Mouse (Mus musculus) hindbrain, embryonic 12.5 days (tissue): ENCODE measurements around the gene Ric8b. TPM values are rescaled to one million over a fixed set of nuclear protein-coding genes. Genes with fewer than 3 reads are reported as not detected.

Source experiments
- ATAC-seq: fragments of 200-750 bp; cut with Nextera tagmentation; 2 replicates; pipeline ENCODE4 v1.8.0; 2017; ENCODE audit warnings: moderate TSS enrichment; ENCODE audit not compliant: low FRiP score
- H3K27ac ChIP-seq: fragments of 300-500 bp; sonication (generic); 2 replicates; pipeline ENCODE4 v1.5.1; 2016; ENCODE audit warnings: mild to moderate bottlenecking
- H3K27me3 ChIP-seq: fragments of 300-500 bp; sonication (generic); 2 replicates; pipeline ENCODE4 v1.6.1; 2016; ENCODE audit warnings: mild to moderate bottlenecking
- H3K36me3 ChIP-seq: fragments of 300-500 bp; sonication (generic); 2 replicates; pipeline ENCODE4 v1.6.1; 2016; ENCODE audit warnings: mild to moderate bottlenecking
- H3K4me1 ChIP-seq: fragments of 300-500 bp; sonication (generic); 2 replicates; pipeline ENCODE4 v1.6.1; 2016
- H3K4me2 ChIP-seq: fragments of 300-500 bp; sonication (generic); replicated peaks from 2 replicates; pipeline ENCODE4 v1.6.1; 2016; ENCODE audit warnings: mild to moderate bottlenecking
- H3K4me3 ChIP-seq: fragments of 300-500 bp; sonication (generic); 2 replicates; pipeline ENCODE4 v1.5.1; 2016; ENCODE audit warnings: mild to moderate bottlenecking
- H3K9ac ChIP-seq: fragments of 300-500 bp; sonication (generic); 2 replicates; pipeline ENCODE4 v1.6.1; 2016; ENCODE audit warnings: mild to moderate bottlenecking, moderate library complexity
- H3K9me3 ChIP-seq: fragments of 300-500 bp; sonication (generic); replicated peaks from 2 replicates; pipeline ENCODE4 v1.6.1; 2016; ENCODE audit warnings: mild to moderate bottlenecking
- WGBS: fragments of 180-500 bp; shearing (Covaris S2); methylation state at CpG from one replicate; pipeline ENCODE4 v1.1.7; 2016; 5-methylcytosine and 5-hydroxymethylcytosine counted together
- polyA plus RNA-seq: library from polyadenylated mRNA; unstranded; fragments of >200 nt; fragmentation: Nextera tagmentation; extraction: Ambion mirVana; gene quantifications from 2 replicates; pipeline ENCODE4 v1.2.1, GENCODE M21; 2016

Gene Ric8b
- polyA plus RNA-seq, 1 experiment from 2014 or later = 42.4 TPM

DNA sequence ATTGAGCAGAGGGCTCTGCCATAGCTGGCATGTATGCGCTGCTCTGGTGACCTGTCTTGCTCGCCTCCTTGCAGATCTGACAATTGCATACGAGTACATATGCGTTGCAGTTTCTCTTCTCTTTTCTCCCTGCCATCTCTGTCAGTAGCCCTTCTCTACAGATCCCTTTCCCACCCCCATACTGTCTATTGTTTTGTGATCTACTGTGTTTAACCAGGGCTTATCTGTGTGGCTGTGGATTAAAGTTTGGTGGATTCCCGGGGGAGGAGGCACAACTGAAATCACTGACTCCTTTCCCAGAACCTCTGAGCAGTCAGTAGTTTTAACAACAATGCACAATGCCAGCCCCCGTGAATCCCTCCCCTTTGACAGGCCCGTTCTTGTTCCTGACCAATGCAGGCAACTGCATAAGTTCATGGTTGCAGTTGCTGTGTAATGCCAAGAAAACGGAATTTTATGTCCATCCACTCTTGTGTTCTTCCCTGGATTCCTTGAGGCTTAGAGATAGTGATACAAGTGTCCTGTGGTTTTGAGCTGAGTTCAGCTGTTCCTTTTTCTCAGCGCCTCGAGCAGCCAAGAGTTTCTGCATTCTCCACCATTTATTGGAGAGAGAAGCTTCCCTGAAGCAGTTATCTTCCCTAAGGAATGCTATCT, 80.3 kb downstream of the Ric8b start:
- H3K27ac ChIP-seq = no peak overlapping the region
- H3K4me3 ChIP-seq = no peak overlapping the region
- no peaks in the 10 kb centered on the region for H3K9me3 ChIP-seq
- ATAC-seq = no peak
- no peak overlapping the region for H3K9ac ChIP-seq
- H3K4me2 ChIP-seq = no peak overlapping the region
- WGBS = 70% methylated on average over 10 of the region's 10 CpGs
- H3K4me1 ChIP-seq = peaks cover 3% of the 10 kb centered on the region; the same call in 1 of the 2 replicates
- H3K27me3 ChIP-seq = no peaks in the 10 kb centered on the region
- peaks cover 7% of the 10 kb centered on the region for H3K36me3 ChIP-seq

DNA sequence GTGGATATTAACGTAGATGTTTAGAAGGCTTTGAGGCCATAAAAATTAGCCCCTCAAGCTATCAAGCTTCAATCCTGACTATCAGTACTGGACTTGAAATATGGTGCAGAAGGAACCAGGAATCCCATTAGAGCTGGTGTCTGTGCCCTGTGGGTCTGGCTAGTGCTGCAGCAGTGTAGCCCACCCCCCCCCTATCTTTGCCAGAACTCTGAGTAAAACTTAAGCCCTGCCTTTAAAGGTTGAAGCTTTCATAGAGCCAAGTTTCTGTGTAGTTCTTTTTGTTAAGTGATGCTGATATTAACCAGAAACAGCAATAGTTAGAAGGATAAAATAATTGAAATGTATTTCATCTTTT, 80.8 kb downstream of the Ric8b start:
- Histone ChIP-seq H3K9me3 (no peaks in the 10 kb centered on the region), H3K36me3 (peaks cover 6% of the 10 kb centered on the region), H3K4me2 (no peak overlapping the region), H3K9ac (no peak overlapping the region), H3K27ac (no peak overlapping the region), H3K4me1 (peaks cover 3% of the 10 kb centered on the region; the same call in 1 of the 2 replicates), H3K27me3 (no peaks in the 10 kb centered on the region), H3K4me3 (no peak overlapping the region)
- whole genome bisulfite sequencing = 87% methylated on average over 1 of the region's 1 CpGs
- no peak for ATAC-seq

DNA sequence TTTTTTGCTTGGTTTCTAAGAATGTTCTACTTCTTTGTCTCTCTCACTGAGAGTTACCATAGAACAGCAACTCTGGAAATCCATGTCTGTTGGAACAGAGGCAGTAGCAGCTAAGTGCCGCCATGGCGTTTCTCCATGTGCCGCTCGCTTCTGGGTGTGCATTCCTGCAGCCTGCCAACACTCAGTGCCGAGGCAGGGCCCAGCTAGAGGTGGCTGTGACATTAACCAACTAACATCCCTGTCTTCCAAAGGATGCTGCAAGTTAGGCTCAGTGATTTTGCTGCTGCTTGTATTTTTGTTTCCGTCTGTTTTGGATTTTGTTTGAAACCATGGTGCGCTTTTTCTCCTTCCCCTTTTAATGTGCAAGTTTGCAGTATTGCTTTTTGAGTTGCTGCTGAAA, 84.5 kb downstream of the Ric8b start:
- 87% methylated on average over 7 of the region's 7 CpGs for WGBS
- ATAC-seq = no peak
- no peaks in the 10 kb centered on the region for H3K9me3 ChIP-seq
- no peak overlapping the region for H3K27ac ChIP-seq
- no peaks in the 10 kb centered on the region for H3K27me3 ChIP-seq
- H3K36me3 ChIP-seq = 0 out of 2 replicates have a peak, but pooled peaks cover 8% of the 10 kb centered on the region
- no peak overlapping the region for H3K9ac ChIP-seq
- H3K4me1 ChIP-seq = peaks cover 3% of the 10 kb centered on the region; the same call in 1 of the 2 replicates
- H3K4me2 ChIP-seq = no peak overlapping the region
- H3K4me3 ChIP-seq = no peak overlapping the region

DNA sequence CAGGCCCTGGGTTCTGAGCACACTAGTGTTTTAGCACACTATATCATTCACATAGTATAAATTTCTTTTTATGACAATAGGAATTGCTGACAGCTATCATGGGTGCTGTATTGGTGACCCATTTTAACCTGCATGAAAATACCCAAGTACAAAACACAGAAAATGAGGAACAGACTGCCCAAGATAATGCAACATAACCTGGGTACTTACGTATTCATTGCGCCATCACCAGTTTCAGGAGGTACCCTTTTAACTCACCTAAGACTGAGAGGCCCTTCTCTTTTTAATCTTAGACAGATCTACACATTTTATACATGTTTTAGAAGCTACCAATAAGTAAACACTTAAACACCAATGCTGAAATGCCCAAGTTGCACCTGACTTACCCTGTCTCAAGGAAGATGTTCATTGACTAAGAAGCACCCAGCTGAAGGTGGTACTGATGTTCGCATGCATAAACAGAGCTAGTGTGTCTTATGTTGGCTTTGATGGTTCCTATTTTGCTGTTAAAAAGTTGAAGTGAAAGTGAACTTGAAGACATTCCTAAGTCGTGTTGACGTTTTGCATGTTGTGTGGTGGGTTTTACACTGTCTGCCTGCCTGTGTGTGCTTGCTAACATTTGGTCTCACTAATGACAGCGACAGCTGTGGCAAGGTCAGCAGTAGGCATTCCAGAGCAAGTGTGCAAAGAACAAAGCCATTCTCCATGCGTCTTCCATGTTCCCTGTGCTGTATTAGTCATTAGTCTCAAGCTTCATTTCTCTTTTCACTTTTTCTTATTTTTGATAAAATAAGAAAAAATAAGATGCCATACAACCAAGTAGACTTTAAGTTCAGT, 86.0 kb downstream of the Ric8b start:
- Histone ChIP-seq H3K9ac (no peak overlapping the region), H3K27ac (no peak overlapping the region), H3K9me3 (no peaks in the 10 kb centered on the region), H3K4me2 (no peak overlapping the region), H3K27me3 (no peaks in the 10 kb centered on the region), H3K36me3 (0 out of 2 replicates have a peak, but pooled peaks cover 8% of the 10 kb centered on the region), H3K4me3 (no peak overlapping the region), H3K4me1 (no peaks in the 10 kb centered on the region)
- ATAC-seq = no peak
- 91% methylated on average over 7 of the region's 7 CpGs for WGBS

DNA sequence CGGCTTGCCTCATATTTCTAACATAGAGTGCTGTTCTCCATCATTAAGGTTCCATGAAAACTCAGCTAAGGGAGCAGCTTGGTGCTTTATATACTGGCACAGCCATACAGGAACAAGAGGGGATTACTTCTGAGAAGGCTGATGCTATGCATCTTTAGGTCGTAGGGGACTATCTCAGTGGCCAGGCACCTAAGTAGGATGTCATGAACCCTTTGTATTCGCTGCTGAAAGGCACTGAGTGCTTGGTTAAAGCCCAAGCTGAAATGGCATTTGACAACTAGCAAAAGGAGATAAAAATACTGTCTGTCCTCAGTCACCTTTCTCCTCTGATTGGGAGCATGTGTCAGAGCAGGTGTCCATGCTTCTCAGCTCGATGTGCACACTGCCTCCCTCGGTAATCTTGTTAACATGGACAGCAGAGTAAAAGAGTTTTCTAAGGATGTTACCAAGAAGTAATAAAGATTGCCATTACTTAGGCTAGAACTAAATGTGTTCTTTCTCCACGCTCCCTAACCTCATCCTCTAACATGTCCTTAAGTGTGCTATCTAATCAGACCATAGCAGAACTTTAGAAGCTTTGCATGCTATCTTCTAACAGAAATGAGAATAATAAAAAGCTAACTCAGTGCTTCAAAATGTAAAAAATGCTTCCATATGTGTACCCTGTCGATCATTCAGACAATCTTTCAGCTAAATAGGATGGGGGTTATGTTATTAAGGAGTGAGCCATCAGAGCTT, 89.3 kb downstream of the Ric8b start:
- Histone ChIP-seq H3K9me3 (no peaks in the 10 kb centered on the region), H3K27me3 (no peaks in the 10 kb centered on the region), H3K4me3 (no peak overlapping the region), H3K4me1 (peaks cover 5% of the 10 kb centered on the region; the same call in 1 of the 2 replicates), H3K36me3 (peaks cover 13% of the 10 kb centered on the region; the same call in 1 of the 2 replicates), H3K9ac (no peak overlapping the region), H3K4me2 (no peak overlapping the region), H3K27ac (no peak overlapping the region)
- no peak for ATAC-seq
- WGBS = 87% methylated on average over 7 of the region's 7 CpGs

DNA sequence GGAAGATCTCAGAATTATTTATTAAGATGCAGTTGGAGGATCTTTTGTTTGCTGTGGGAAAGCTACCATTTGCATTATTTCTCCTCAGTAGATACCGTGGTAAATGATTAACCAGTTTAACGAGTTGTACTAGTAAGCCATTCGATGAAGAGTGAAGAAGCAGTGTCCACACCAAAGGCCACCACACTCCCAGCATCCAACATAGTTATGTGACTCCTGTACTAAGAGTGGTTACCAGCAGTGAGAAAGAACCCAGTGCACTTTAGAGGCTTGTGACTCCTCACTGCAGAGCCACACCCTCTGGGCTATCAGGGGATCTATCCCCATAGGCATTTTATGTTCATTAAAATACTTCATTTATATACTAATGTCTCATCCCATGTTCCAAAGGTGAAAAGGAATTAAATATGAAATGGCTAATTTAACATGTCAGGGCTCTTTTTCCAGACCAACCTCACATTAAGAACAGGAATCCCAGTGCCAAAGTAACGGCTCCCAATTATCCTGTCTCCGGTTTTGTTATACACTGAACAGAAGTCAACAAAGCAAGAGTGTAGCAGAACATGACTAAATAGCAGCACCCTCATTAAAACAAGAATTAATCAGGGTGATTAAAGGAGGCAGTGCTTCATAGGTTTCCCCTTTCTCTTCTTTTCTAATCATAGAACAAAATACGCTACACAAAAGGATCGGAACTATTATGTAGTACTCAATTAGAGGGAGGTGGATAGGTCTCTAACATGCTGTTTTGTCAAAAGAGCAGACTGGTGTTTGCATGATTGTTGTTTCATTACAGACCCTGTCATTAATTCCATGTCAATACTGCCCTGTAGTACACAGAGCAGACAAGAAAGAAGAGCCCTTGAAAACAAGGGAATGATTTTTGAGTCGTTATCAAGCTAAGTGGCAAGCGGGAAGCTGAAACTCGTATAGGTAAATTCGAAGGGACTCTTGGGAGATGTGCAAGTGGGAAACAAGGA, 90.7 kb downstream of the Ric8b start:
- no peak overlapping the region for H3K4me3 ChIP-seq
- peak; percentile 16; the same call in 1 of the 2 replicates for ATAC-seq
- no peak overlapping the region for H3K4me2 ChIP-seq
- WGBS = 71% methylated on average over 11 of the region's 11 CpGs
- peaks cover 13% of the 10 kb centered on the region; the same call in 1 of the 2 replicates for H3K36me3 ChIP-seq
- H3K27me3 ChIP-seq = no peaks in the 10 kb centered on the region
- H3K27ac ChIP-seq = peak overlapping the region; percentile 52; the same call in 1 of the 2 replicates
- no peak overlapping the region for H3K9ac ChIP-seq
- H3K9me3 ChIP-seq = no peaks in the 10 kb centered on the region
- peaks cover 5% of the 10 kb centered on the region; the same call in 1 of the 2 replicates for H3K4me1 ChIP-seq

DNA sequence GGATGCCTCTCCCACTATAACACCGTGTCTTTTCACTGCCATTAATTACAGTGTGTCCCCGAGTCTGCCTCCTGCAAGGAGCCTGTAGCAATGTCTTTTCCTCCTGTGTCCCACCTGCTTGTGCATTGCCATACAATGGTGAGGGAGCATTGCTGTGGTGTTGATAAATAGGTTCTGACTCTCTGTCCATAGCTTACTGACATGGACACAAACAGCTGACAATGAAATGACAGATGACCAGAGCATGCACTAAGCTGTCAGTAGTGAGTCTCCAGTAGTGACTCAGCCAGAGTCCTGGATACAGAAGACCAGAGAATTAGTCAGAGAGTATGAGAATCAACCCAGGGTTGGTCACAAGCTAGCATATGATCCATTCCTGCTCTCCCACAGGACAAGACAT, 93.7 kb downstream of the Ric8b start:
- Histone ChIP-seq H3K4me2 (no peak overlapping the region), H3K36me3 (peaks cover 15% of the 10 kb centered on the region; the same call in 1 of the 2 replicates), H3K4me3 (no peak overlapping the region), H3K27ac (no peak overlapping the region), H3K4me1 (peaks cover 15% of the 10 kb centered on the region), H3K9me3 (no peaks in the 10 kb centered on the region), H3K27me3 (no peaks in the 10 kb centered on the region), H3K9ac (no peak overlapping the region)
- ATAC-seq = no peak
- WGBS = 60% methylated on average over 2 of the region's 2 CpGs

DNA sequence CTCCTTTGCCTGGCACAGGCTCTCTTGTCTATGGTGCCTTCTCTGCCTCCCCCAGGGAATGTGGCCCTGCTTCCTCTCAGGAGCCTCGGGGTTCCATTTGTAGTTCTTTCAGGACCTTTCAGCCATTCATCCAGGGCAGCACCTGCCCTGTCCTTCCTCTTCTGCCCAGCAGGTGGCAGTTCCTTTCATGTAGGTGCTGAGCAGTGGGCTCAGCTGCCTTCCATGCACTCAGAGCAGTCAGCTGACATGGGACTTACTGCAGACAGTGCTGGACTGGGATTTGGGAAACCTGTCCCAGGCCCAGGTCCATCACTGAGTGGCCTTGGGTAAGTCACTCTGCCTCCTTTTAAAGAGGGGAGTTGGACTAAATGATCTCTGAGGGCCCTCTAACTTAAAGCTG, 96.0 kb downstream of the Ric8b start:
- 29% methylated on average over 1 of the region's 1 CpGs for WGBS
- H3K9me3 ChIP-seq = no peaks in the 10 kb centered on the region
- no peak overlapping the region for H3K4me2 ChIP-seq
- H3K9ac ChIP-seq = no peak overlapping the region
- no peaks in the 10 kb centered on the region for H3K27me3 ChIP-seq
- no peak overlapping the region for H3K27ac ChIP-seq
- peaks cover 15% of the 10 kb centered on the region for H3K4me1 ChIP-seq
- peaks cover 28% of the 10 kb centered on the region for H3K36me3 ChIP-seq
- no peak overlapping the region for H3K4me3 ChIP-seq
- ATAC-seq = peak; percentile 79

DNA sequence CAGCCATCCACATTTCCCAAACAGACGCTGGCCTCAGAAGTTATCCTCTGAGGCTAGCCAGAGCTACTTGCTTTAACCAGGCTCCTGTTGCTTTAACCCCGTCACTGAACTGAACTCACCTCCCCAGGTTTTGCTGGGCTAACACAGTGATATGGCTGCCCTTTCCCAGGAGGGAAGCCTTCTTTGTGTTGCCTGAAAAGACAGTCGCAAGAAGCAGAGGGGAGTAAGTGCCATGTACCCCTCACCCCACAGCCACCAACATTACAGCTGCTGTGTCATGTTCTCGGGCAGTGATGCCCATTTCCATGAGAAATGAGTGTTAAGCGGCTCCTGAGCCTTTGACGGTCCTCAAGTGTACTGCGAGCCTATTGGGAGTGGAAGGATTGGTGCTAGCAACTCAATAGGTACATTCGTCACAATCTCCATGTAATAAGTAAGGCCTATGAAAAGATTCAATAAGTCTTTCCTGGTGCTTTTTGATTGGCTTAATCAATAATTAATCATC, 96.6 kb downstream of the Ric8b start:
- WGBS = 61% methylated on average over 8 of the region's 8 CpGs
- Histone ChIP-seq H3K36me3 (peaks cover 33% of the 10 kb centered on the region), H3K4me3 (no peak overlapping the region), H3K4me1 (peaks cover 11% of the 10 kb centered on the region; the same call in 1 of the 2 replicates), H3K4me2 (no peak overlapping the region), H3K27ac (no peak overlapping the region), H3K9me3 (no peaks in the 10 kb centered on the region), H3K27me3 (no peaks in the 10 kb centered on the region), H3K9ac (no peak overlapping the region)
- ATAC-seq = peak; percentile 51; the same call in 1 of the 2 replicates

DNA sequence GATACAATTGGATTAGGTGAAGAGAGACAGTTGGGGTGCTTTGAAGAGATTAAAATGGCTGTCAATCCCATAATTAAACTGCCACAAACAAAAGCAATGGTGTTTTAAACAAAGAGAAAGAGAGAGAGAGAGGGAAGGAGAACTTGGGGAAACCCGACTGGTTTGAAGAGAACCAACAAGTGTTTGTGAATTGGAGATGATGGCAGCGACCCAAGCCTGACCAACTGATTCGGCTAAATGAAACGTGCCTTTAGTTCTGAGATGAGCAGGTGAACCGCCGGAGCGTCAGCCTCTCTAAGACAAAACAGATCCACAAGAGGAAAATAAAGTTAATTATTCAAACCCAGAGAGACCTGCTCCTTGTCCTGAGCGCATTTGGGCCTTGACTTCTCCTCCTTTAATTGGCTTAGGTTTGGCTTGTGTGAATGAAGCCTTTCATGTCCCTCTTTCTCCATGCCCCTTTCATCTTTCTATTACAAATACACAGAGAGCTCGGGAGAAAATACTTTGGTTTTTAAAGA, 97.1 kb downstream of the Ric8b start:
- Histone ChIP-seq H3K9ac (no peak overlapping the region), H3K27ac (no peak overlapping the region), H3K36me3 (peaks cover 38% of the 10 kb centered on the region), H3K4me2 (no peak overlapping the region), H3K4me3 (no peak overlapping the region), H3K4me1 (peaks cover 11% of the 10 kb centered on the region; the same call in 1 of the 2 replicates), H3K27me3 (no peaks in the 10 kb centered on the region), H3K9me3 (no peaks in the 10 kb centered on the region)
- 55% methylated on average over 9 of the region's 9 CpGs for WGBS
- no peak for ATAC-seq
